Mouse (Mus musculus) ES-Bruce4 (cell line): Measurements from ENCODE around the gene Sgpp1. TPM values are rescaled to one million over a fixed set of nuclear protein-coding genes. Genes with fewer than 3 reads are reported as not detected.

Source experiments
- H3K27ac ChIP-seq: 2 replicates; pipeline ENCODE4 v1.5.1; 2012; ENCODE audit warnings: low read length, inconsistent platforms; ENCODE audit not compliant: insufficient read depth
- H3K27me3 ChIP-seq: 2 replicates; pipeline ENCODE4 v1.6.1; 2012; ENCODE audit warnings: mild to moderate bottlenecking, low read length, inconsistent platforms; ENCODE audit not compliant: control insufficient read depth, poor library complexity, insufficient read depth, severe bottlenecking
- H3K36me3 ChIP-seq: 2 replicates; pipeline ENCODE4 v1.6.1; 2012; ENCODE audit warnings: inconsistent platforms, mild to moderate bottlenecking, low read length, moderate library complexity; ENCODE audit not compliant: control insufficient read depth, poor library complexity, insufficient read depth, severe bottlenecking
- H3K4me1 ChIP-seq: one replicate; pipeline ENCODE4 v1.8.1; 2011; ENCODE audit warnings: low read length; ENCODE audit not compliant: control insufficient read depth, insufficient read depth
- H3K4me3 ChIP-seq: 2 replicates; pipeline ENCODE4 v1.5.1; 2011; ENCODE audit warnings: low read depth, mild to moderate bottlenecking, low read length
- H3K9ac ChIP-seq: 2 replicates; pipeline ENCODE4 v1.6.1; 2012; ENCODE audit warnings: low read depth, mild to moderate bottlenecking, inconsistent platforms; ENCODE audit not compliant: poor library complexity, severe bottlenecking
- H3K9me3 ChIP-seq: replicated peaks from 2 replicates; pipeline ENCODE4 v1.6.1; 2012; ENCODE audit warnings: mild to moderate bottlenecking, low read length, inconsistent platforms; ENCODE audit not compliant: control insufficient read depth, poor library complexity, insufficient read depth, severe bottlenecking
- CTCF ChIP-seq: IDR thresholded peaks from one replicate; pipeline ENCODE4 v1.8.1; 2011; ENCODE audit warnings: low read depth, low read length
- EP300 ChIP-seq: IDR thresholded peaks from 2 replicates; pipeline ENCODE4 v1.6.1; 2011; ENCODE audit warnings: low read depth, low read length; ENCODE audit not compliant: insufficient read depth
- POLR2A ChIP-seq: IDR thresholded peaks from one replicate; pipeline ENCODE4 v1.8.1; 2011; ENCODE audit warnings: low read length; ENCODE audit not compliant: insufficient read depth
- polyA plus RNA-seq: library from polyadenylated mRNA; stranded (reverse); fragments of >200 nt; gene quantifications from 2 replicates; pipeline ENCODE4 v1.2.4, GENCODE M21; 2011; ENCODE audit warnings: low read depth; ENCODE audit not compliant: missing spikeins, insufficient read depth, insufficient read length

The Sgpp1 gene
- polyA plus RNA-seq, 1 experiment: 13.7 TPM

DNA sequence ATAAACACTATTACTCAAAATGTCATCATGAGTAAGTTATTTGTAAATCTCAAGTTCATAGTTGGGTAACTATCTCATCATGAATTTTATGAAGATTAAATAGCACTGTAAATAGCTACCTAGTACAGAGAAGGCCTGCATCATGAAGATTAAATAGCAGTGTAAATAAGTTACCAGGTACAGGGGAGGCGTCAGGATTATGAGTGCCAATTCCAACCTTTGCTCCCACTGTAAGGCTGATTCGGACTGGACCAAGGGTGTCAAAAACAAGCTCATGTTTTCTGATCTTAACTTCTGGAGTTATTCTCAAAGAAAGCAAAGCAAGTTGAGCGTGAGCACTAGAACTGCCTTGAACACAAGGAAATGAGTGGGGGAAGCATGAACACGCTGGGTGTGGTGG lies 51.9 kb downstream of the Sgpp1 start:
- no peaks in the 10 kb centered on the region for H3K4me1 ChIP-seq

DNA sequence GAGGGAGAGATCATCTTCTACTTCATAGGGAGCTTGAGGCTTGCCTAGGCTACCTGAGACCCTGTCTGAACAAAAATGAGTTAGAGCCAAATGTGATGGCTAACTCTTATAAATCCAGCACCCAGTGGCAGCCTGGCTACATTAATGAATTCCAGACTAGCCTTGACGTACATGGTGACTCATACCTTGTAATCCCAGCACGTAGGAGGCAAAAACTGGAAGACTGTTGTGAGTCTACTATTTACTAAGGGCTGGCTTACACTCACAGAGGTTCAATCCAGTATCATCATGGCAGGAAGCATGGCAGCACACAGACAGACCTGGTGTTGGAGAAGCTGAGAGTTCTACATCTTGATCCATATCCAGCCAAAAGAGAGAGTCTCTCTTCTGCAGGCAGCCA lies 52.7 kb downstream of the Sgpp1 start:
- TF ChIP-seq POLR2A: no peak
- no peak for TF ChIP-seq CTCF
- TF ChIP-seq EP300: no peak
- Histone ChIP-seq H3K9me3 (no peaks in the 10 kb centered on the region), H3K4me1 (no peaks in the 10 kb centered on the region), H3K36me3 (no peaks in the 10 kb centered on the region), H3K9ac (no peak overlapping the region), H3K27ac (no peak overlapping the region), H3K27me3 (no peaks in the 10 kb centered on the region), H3K4me3 (no peak overlapping the region)

More for the DNA sequence above, 51.9 kb downstream of the Sgpp1 start:
- Histone ChIP-seq H3K9ac (no peak overlapping the region), H3K4me3 (no peak overlapping the region), H3K27me3 (no peaks in the 10 kb centered on the region), H3K36me3 (no peaks in the 10 kb centered on the region), H3K9me3 (no peaks in the 10 kb centered on the region), H3K27ac (no peak overlapping the region)
- TF ChIP-seq CTCF (no peak), EP300 (no peak)

DNA sequence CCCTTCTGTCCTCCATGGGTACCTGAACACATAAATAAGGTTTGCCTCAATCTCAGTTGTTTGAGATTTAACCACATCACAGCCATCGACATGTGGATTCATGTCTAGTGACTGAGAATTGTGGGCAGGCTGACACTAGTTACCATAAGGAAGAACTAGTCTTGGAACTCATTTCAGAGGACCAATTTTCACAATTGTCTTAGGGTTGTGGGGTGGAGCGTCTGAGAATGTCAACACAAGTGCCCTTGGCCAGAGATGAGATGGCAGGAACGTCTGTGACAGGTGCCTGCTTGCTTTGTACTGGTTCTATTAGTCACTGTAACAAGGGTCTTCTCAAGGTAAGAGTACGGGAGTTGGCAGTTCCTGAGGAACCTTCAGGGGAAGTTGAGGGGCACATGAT lies 54.4 kb downstream of the Sgpp1 start:
- Histone ChIP-seq H3K27ac (no peak overlapping the region), H3K9me3 (no peaks in the 10 kb centered on the region), H3K4me1 (no peaks in the 10 kb centered on the region), H3K4me3 (no peak overlapping the region), H3K27me3 (no peaks in the 10 kb centered on the region), H3K36me3 (no peaks in the 10 kb centered on the region), H3K9ac (no peak overlapping the region)
- no peak for TF ChIP-seq CTCF
- TF ChIP-seq POLR2A: no peak
- no peak for TF ChIP-seq EP300

DNA sequence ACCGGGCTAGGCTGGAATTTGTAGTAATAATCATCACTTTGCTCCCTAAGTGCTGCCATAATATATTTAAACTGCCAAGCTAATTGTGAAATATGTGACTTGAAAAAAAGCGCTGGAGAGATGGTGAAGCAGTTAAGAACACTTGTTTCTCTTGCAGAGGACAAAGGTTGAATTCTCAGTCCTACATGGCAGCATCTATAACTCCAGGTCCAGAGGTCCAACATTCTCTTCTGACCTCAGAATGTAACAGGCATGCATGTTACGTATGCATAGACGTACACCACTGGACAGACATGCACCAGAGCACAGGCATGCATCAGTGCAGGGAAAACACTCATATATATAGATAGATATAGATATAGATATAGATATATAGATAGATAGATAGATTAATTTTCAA lies 57.1 kb downstream of the Sgpp1 start:
- Histone ChIP-seq H3K27ac (no peak overlapping the region), H3K36me3 (no peaks in the 10 kb centered on the region)

DNA sequence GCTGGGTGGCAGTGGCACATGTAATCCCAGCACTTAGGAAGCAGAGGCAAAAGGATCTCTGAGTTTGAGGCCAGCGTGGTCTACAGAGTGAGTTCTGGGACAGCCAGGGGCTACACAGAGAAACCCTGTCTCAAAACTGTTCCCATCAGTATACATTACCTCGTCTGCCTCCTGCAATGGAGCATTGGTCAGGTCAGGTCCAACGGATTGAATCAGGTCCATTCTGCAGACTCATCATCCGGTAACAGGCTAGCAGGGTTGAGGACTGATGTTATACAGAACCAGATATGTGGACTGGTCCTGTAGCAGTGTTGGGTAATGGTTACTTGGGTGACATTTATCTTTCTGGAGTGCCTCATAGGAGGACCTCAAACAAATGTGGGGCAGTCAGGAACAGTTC lies 62.9 kb downstream of the Sgpp1 start:
- TF ChIP-seq POLR2A: no peak
- TF ChIP-seq CTCF: no peak
- no peak for TF ChIP-seq EP300
- H3K4me3 ChIP-seq: no peak overlapping the region
- H3K9ac ChIP-seq: no peak overlapping the region
- H3K9me3 ChIP-seq: no peaks in the 10 kb centered on the region
- no peak overlapping the region for H3K27ac ChIP-seq
- no peaks in the 10 kb centered on the region for H3K36me3 ChIP-seq
- H3K4me1 ChIP-seq: no peaks in the 10 kb centered on the region
- no peaks in the 10 kb centered on the region for H3K27me3 ChIP-seq

More for the DNA sequence above, 57.1 kb downstream of the Sgpp1 start:
- Histone ChIP-seq H3K4me3 (no peak overlapping the region), H3K27me3 (no peaks in the 10 kb centered on the region), H3K4me1 (no peaks in the 10 kb centered on the region), H3K9me3 (no peaks in the 10 kb centered on the region), H3K9ac (no peak overlapping the region)
- TF ChIP-seq POLR2A: no peak
- TF ChIP-seq CTCF: no peak
- TF ChIP-seq EP300: no peak

DNA sequence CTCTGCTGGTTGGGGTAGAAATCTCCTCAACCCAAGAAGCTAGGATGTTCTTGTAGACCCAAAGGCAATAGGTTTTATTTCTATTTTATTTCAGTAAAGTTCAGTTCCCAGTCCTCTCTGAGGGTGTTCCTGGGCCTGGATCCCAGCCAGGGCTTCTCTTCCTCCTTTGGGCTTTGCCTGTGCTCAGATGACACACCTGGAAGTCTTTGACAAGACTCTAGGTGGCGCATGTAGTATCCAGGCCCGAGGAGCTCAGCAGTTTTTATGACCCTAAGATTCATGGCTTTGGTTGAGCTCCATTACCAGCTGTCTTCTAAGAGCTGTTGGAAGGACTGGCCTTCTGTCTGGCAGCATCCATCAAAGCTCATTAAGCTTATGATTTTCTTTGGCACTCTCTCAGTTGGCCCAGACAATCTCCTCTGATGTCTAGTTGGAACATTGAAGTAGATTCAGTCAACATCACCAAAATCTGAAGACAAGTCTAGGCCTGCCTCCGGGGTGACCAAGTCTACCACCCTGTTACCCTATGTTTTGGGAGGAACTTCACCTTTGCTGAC lies 63.7 kb downstream of the Sgpp1 start:
- TF ChIP-seq POLR2A (no peak), CTCF (no peak), EP300 (no peak)
- Histone ChIP-seq H3K36me3 (no peaks in the 10 kb centered on the region), H3K27me3 (no peaks in the 10 kb centered on the region), H3K27ac (no peak overlapping the region), H3K9me3 (no peaks in the 10 kb centered on the region), H3K4me1 (no peaks in the 10 kb centered on the region), H3K4me3 (no peak overlapping the region), H3K9ac (no peak overlapping the region)
